Mouse (Mus musculus): ENCODE measurements at regions not wholly inside any gene's neighbourhood (a gene's known extent, or its start where the extent isn't known, plus 50 kb on each side); places are given as distances from the start of the nearest gene placed in this dataset.

GRCm38 (mm10) chr13:82081375-82081774 lies 298.5 kb downstream of the Cetn3 start:
- TF ChIP-seq CTCF (IDR thresholded peaks at IDR 0.05; ENCODE audit: extremely low read depth, insufficient read depth, low read length) (no peak), POLR2A (IDR thresholded peaks at IDR 0.05; ENCODE audit: extremely low read depth, insufficient read depth, low read length) (no peak)

All from cortical plate, adult 2 months (tissue).